Mouse (Mus musculus) right cerebral cortex, postnatal 14 days (tissue): ENCODE measurements around the gene Micu2.

Experiments used
- DNase-seq: peaks from one replicate; pipeline ENCODE4 v3.0.0; 2022

Gene Micu2

DNA sequence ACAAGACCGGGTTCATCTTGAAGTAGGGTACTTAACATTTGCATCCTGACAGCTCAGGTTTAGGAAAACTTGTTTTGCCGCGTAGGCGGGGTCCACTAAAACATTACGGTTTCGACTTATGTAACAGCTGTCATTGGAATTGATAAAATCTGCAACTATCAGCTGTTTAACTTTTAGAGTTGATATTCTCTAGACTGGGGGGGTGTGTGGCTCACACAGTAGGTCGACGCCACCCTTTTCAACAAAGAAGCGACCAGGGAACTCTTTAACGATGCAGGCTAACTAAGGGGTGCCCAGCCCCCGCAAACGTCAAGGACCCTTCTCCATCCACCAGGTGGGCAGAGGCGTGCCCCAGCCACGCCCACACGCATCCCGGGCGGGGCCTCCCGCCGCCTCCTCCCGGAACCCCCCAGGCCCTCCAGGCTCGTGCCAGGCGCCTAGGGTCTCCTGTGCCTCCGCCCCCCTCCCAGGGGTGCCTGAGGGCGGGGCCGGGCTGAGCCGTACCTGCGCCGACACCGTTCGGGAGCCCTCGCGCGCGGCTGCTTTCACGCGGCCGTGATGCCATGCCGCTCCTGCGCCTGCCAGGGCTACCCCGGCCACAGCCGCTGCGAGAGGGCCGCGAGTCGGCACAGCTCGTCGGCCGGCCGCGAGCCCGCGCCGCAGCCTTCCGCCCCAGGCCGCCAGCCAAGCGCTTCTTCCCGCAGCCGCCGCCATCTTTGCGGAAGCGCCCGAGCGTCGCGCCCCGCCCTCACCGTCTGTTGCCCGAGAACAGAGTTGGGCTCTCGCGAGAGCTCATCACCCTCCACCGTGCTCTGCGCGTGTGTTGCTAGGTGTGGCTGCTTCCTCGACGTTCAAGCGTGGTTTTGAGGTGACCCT, at the start of gene Micu2:
Gene Micu2, minus strand, starts transcription at position 737 of the 876 bp plus-strand sequence.
- peak; percentile 86 for DNase-seq

GRCm38 (mm10) chr14:58046639-58047284, 47.7 kb upstream of the Micu2 start:
- no peak for DNase-seq

DNA sequence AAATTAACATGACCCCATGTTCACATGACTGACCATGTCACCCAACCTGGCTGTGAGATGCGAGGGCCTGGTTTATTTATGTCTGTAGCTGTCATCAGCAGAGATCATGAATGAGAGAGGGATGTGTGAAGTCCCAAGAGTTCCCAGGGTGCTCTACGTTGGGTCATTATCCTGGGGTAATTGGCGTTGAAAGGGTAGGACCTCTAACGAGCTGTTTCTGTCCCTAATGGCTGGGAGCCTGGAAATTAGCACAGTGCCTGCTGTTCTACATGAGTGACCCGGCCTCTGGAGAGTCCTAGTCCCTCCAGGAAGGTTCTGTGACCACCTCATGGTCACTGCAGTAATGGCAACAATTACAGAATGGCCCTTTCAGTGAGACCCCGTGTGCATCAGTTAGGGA, 37.1 kb upstream of the Micu2 start:
- no peak for DNase-seq

GRCm38 (mm10) chr14:58034567-58034966, 35.5 kb upstream of the Micu2 start:
- DNase-seq, result peak; percentile 66

- DNase-seq, result no peak
Measured at GRCm38 (mm10) chr14:58018869-58019268, 19.8 kb upstream of the Micu2 start.

GRCm38 (mm10) chr14:58003852-58004251, 4.8 kb upstream of the Micu2 start:
- no peak for DNase-seq

DNA sequence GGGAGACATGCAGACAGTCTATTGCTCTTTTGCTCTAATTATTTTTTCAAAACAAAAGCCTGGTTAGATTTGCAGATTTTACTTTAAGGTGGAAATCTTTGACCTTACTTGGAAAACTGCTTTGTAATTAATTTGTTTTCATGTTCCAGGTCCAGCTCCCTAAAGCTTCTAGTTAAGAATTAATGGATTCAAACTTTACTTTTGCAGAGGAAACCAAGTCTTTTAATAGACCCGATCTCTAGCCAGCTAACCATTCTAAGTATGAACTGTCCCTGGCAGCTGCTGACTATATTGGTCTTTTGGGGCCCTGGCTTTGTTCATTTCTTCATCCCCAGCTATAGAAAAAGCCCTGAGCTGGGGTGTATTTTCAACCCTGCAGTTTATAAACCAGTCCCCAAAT, 3.1 kb upstream of the Micu2 start:
- no peak for DNase-seq

- no peak for DNase-seq
Measured at GRCm38 (mm10) chr14:57999402-57999734, 306 bp upstream of the Micu2 start.

GRCm38 (mm10) chr14:57997431-57997830, 1.6 kb downstream of the Micu2 start:
- no peak for DNase-seq

DNA sequence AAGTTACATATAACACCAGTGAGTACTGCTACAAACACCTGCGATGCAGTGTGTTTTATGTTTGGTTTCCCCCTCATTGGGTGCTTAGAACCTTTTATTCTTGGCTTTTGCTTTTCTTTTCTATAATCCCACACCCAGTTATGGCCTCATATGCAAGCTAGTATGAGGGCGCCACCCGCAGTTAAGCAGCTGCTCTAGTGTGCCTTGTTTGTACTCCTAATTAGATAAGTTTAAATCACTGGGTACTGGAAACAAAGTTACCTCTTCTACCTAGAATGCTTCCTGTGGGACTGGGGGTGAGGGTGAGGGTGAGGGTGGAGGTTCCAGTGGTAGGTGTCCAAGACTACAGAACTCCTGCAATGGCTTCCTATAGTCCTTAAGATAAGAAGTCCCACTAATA, 2.9 kb downstream of the Micu2 start:
- DNase-seq, result no peak

DNA sequence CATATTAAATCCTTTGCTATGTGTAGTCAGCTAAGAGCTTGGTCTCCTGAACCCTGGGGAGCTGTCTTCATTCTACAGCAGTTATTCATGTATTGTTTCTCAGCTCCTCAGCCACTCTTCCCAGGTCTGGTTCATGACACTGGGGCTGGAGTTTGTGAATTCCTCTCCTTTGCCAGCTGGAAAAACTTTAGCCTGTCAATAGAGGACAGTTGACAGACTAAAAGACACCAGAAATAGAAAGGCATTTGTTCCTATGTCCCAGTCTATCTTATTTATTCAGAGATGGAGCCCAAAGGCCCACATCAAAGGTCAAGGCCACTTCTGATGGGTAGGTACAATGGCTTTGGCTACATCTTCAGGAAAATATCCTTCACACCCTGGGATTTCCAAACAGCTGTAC, 7.3 kb downstream of the Micu2 start:
- DNase-seq, result no peak

DNA sequence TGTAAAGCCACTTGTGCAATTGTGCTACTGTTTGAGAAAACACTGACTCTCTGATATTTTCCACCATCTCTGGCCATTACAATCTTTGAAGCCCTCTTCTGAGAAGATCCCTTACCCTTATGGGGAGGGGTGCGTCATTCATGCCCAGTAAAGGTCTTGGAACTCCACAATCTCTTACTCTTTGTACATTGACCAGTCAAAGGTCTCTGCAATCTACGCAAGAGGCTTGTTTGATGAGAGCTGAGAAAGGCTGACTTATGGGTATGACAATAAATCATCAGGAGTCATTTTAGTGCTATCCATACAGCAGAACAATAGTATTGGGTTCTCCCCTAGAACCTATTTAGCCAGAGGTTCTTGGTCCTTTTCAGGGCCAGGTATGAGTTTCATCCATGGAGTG, 9.9 kb downstream of the Micu2 start:
- DNase-seq, result no peak

DNA sequence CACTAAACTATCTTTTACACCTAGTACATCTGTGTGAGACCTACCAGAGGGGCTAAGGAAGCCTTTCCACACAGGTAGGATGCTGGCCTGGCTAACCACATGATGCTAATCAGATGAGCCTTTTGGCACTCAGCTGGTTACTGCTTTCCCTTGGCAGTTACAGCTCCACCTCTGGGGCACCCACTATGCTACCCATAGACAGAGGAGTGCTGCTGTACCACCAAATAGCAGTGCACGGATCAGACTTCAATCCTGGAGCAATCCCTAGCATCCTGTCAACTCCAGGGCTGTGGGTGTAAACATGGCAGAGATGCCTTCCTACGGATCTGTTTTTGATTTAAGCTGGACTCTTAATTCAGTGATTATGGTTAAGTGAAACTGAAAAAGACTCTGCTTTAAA, 13.3 kb downstream of the Micu2 start:
- DNase-seq, result no peak

DNA sequence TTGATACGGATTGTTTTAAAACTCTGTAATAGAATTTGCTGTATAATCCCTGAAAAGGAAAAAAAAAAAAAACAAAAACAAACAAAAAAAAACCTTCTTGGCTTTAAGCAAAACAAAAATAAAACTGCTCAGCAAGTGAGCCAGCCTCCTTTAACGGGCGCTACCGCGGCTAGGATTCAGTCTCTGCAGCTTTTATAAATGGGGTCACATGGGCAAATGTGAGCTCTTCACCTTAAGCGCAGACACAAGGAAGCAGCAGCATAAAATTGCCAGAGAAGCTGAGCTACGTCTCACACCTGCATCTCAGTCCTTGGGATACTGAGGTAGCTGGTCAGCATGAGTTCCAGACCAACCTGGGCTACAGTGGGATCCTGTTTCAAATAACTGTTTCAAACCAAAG, 16.6 kb downstream of the Micu2 start:
- DNase-seq, result no peak

- DNase-seq, result no peak
Measured at GRCm38 (mm10) chr14:57981720-57982418, 17.2 kb downstream of the Micu2 start.

- no peak for DNase-seq
Measured at GRCm38 (mm10) chr14:57980776-57981175, 18.3 kb downstream of the Micu2 start.

DNA sequence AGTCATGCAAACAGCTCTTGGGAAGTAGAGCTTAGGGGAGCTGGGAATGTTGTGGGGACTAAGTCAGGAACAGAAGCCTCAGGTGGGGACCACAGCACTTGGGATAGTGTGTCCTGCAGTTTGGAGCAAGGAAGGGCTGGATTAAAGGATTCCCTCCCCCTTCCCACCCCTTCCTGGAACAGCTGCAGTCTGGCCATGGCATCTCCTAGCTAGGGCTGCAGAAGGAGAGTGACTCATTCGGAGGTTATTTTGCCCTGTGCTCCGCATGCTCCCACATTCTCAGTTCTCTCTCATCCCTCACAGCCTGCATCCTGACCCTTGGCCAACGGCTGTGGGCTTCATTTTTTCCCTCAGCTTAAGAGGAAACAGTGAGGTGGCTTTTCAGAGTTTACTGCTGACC, 18.9 kb downstream of the Micu2 start:
- no peak for DNase-seq

GRCm38 (mm10) chr14:57978144-57978543, 20.9 kb downstream of the Micu2 start:
- DNase-seq, result no peak

GRCm38 (mm10) chr14:57975656-57976055, 23.4 kb downstream of the Micu2 start:
- DNase-seq, result no peak

DNA sequence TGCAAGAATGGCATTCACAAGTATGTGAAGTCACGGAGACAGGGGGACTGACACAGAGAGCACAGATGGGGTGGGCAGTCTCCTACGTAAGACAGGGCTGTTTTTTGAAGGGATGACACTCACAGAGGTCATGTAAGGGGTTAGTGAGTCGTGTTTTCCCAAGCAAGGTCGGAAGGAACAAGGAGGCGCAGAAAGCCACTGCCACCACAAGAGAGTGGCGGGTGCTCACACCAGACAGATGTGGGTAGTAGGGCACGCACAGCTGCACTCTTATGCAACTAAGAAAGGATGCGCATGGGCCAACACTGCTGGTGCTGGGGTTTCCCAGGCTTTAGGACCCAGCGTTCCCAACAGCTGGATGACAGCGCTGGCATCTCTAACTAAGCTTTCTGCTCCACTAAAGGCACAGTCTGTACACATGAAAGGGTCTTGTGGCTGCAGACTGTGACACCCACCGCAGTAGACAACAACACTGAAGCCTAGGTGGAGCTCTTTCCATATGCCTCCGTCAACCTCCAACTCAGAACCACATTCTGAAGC, 27.0 kb downstream of the Micu2 start:
- DNase-seq, result no peak

DNA sequence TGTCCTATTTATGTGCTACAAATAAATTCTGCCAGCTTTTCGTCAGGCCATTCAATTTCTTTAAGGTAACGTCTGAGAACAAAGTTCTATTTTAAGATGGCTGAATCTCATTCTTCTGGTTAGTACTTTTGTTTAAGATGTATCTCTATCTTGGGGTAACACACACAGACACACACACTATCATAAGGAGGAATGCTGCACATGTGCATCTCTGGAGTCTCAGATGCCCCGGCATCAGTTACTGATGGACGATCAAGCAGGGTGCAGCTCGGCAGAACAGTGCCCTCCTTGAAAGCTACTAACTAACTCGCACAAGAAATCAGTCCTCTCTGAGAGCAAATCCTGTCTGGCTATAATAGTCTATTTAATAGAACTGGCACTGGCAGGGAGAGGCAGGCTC, 30.2 kb downstream of the Micu2 start:
- no peak for DNase-seq

DNA sequence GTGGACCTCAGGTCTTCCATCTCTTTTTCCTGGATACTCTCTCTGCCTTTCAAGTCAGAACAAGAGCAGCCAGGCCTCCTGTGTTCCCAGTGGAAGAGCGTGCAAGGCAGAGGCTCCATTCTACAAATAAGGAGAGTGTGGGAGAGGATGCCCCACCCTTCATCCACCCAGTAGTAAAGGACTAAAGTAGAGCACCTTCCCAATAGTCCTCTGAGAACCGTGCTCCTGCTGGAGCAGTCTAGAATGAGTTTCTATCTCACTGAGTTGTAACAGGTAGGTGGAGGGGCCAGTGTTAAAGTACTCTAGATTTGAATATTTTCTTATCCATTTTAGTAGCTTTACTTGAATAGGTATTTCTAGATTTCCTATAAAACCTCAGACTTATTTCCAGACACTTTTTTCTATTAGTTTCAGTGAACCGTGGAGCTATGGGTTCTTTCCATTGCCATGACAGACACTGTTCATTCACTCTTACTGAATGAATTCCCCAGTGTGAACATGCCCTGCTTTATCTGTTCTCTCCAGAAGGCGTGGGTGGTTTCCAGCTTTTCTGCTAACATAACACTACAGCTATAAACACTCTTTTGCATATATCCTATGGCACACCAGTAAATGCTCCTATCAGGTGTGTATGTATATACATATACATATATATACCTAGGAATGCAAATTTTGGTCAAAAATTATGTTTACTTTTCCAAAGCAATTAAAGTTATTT, 31.8 kb downstream of the Micu2 start:
- no peak for DNase-seq

- no peak for DNase-seq
Measured at GRCm38 (mm10) chr14:57961861-57962260, 37.2 kb downstream of the Micu2 start.
